Mouse (Mus musculus) retina, postnatal 1 day (tissue): ENCODE data around the gene Ier3.
A peak's percentile ranks its signal among the peaks of the same experiment; 100 is the strongest.

ENCODE experiments used
- DNase-seq: peaks from one replicate; pipeline ENCODE4 v3.0.0-alpha.2; 2012

Ier3 gene

GRCm38 (mm10) chr17:35869346-35870067 is 48.0 kb downstream of the Ier3 start:
- peak; percentile 31 for DNase-seq

DNA sequence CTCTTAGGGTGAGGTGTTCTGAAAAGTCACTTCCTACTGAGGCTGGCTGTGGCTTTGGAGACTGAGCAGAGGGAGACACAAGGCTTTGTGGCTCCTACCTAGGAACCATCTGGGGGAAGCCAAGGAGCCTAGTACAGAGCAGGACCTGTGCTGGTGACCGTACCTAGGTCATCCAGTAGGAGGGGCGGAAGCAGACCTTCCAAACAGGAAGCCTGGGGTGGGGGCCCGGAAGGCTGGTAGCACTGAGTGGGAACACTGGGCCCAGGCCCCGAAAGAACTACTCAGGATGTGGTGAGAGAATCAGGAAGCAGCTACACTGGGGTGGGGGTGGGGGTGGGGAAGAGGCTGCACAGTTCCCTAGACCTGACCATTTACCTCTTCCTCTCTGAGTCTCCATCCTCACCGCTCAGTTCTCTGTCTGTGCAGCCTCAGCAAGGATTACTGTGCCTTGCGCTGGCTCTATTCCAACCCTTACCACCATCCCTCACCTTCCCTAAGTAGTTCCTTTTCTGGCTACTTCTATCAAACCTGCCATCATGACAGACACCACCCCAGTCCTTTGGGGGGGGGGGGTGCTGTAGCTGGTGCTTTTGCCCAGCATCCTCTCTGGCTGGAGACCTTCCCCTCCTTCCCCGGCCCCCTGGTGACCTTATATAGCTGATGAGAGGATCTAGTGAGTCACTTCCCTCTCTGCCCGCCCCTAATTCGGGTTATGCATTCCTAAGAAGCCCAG is 48.8 kb downstream of the Ier3 start:
- no peak for DNase-seq

- peak; percentile 44 for DNase-seq
These were observed 49.6 kb downstream of the Ier3 start for GRCm38 (mm10) chr17:35870884-35871696.
